Mouse (Mus musculus): ENCODE measurements at regions not wholly inside any gene's neighbourhood (a gene's known extent, or its start where the extent isn't known, plus 50 kb on each side); places are given as distances from the start of the nearest gene placed in this dataset.

GRCm38 (mm10) chr2:72753788-72754713, 226.2 kb downstream of the Sp3 start:
- Histone ChIP-seq H3K27ac (ENCODE audit: low read depth) (peak overlapping the region; percentile 90), H3K4me3 (ENCODE audit: low read depth, low read length) (no peak overlapping the region), H3K4me2 (ENCODE audit: low read depth, low read length) (no peak overlapping the region), H3K9me3 (replicated peaks; ENCODE audit: control insufficient read depth, low read length) (peaks cover 10% of the 10 kb centered on the region), H3K4me1 (ENCODE audit: control insufficient read depth, insufficient read depth) (peaks cover 21% of the 10 kb centered on the region; the same call in 1 of the 2 replicates), H3K9ac (replicated peaks; ENCODE audit: low read depth, low read length) (no peak overlapping the region), H3K27me3 (ENCODE audit: control insufficient read depth, insufficient read depth, low read length) (no peaks in the 10 kb centered on the region), H3K36me3 (replicated peaks; ENCODE audit: control insufficient read depth, insufficient read depth, low read length) (no peaks in the 10 kb centered on the region)
- TF ChIP-seq EP300 (IDR thresholded peaks at IDR 0.05; ENCODE audit: low read depth) (no peak), CTCF (IDR thresholded peaks at IDR 0.05; ENCODE audit: low read depth) (no peak)
- WGBS, result 66% methylated on average over 16 of the region's 16 CpGs
- no peak for DNase-seq (ENCODE audit: low spot score)
- ATAC-seq (ENCODE audit: insufficient read depth, low read depth), result no peak

GRCm38 (mm10) chr2:72763454-72763853, 216.8 kb downstream of the Sp3 start:
- H3K9me3 ChIP-seq (replicated peaks; ENCODE audit: control insufficient read depth, low read length), result no peaks in the 10 kb centered on the region
- no peak overlapping the region for H3K9ac ChIP-seq (replicated peaks; ENCODE audit: low read depth, low read length)
- ATAC-seq (ENCODE audit: insufficient read depth, low read depth), result no peak
- no peak overlapping the region for H3K4me3 ChIP-seq (ENCODE audit: low read depth, low read length)
- TF ChIP-seq EP300 (IDR thresholded peaks at IDR 0.05; ENCODE audit: low read depth) (no peak), CTCF (IDR thresholded peaks at IDR 0.05; ENCODE audit: low read depth) (no peak)
- H3K36me3 ChIP-seq (replicated peaks; ENCODE audit: control insufficient read depth, insufficient read depth, low read length), result no peaks in the 10 kb centered on the region
- H3K27me3 ChIP-seq (ENCODE audit: control insufficient read depth, insufficient read depth, low read length), result no peaks in the 10 kb centered on the region
- WGBS, result 88% methylated on average over 5 of the region's 5 CpGs
- H3K4me2 ChIP-seq (ENCODE audit: low read depth, low read length), result no peak overlapping the region
- no peak for DNase-seq (ENCODE audit: low spot score)
- no peaks in the 10 kb centered on the region for H3K4me1 ChIP-seq (ENCODE audit: control insufficient read depth, insufficient read depth)
- no peak overlapping the region for H3K27ac ChIP-seq (ENCODE audit: low read depth)

- Histone ChIP-seq H3K27me3 (ENCODE audit: control insufficient read depth, insufficient read depth, low read length) (no peaks in the 10 kb centered on the region), H3K27ac (ENCODE audit: low read depth) (no peak overlapping the region), H3K9ac (replicated peaks; ENCODE audit: low read depth, low read length) (no peak overlapping the region), H3K36me3 (replicated peaks; ENCODE audit: control insufficient read depth, insufficient read depth, low read length) (no peaks in the 10 kb centered on the region), H3K4me3 (ENCODE audit: low read depth, low read length) (no peak overlapping the region), H3K4me2 (ENCODE audit: low read depth, low read length) (peak overlapping the region; percentile 12; the same call in 1 of the 2 replicates), H3K9me3 (replicated peaks; ENCODE audit: control insufficient read depth, low read length) (no peaks in the 10 kb centered on the region), H3K4me1 (ENCODE audit: control insufficient read depth, insufficient read depth) (no peaks in the 10 kb centered on the region)
- DNase-seq (ENCODE audit: low spot score), result peak; percentile 35
- no peak for TF ChIP-seq EP300 (IDR thresholded peaks at IDR 0.05; ENCODE audit: low read depth)
- no peak for TF ChIP-seq CTCF (IDR thresholded peaks at IDR 0.05; ENCODE audit: low read depth)
- 55% methylated on average over 11 of the region's 11 CpGs for WGBS
- ATAC-seq (ENCODE audit: insufficient read depth, low read depth), result 0 out of 2 replicates have a peak, but pooled peaks have one; percentile 27
These were observed 211.1 kb downstream of the Sp3 start for GRCm38 (mm10) chr2:72769030-72769630.

DNA sequence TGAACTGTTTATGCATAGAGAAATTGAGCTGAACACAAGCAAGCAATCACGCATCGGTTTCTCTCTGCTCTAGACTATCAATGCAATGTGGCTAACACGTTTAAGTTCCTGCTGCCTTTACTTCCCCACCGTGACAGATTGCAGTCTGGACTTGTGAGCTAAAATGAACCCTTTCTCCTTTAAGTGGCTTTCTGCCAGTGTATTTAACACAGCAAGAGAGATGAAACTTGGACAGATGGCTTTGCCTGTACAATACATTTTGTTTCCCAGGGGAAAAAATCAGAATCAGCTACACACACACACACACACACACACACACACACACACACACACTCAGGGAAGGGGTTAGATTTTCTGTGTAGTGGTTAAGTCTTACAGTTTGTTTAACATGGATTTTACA, 206.8 kb downstream of the Sp3 start:
- no peak overlapping the region for H3K9ac ChIP-seq (replicated peaks; ENCODE audit: low read depth, low read length)
- H3K36me3 ChIP-seq (replicated peaks; ENCODE audit: control insufficient read depth, insufficient read depth, low read length), result no peaks in the 10 kb centered on the region
- H3K9me3 ChIP-seq (replicated peaks; ENCODE audit: control insufficient read depth, low read length), result no peaks in the 10 kb centered on the region
- no peak overlapping the region for H3K27ac ChIP-seq (ENCODE audit: low read depth)
- DNase-seq (ENCODE audit: low spot score), result no peak
- H3K4me1 ChIP-seq (ENCODE audit: control insufficient read depth, insufficient read depth), result no peaks in the 10 kb centered on the region
- no peak overlapping the region for H3K4me3 ChIP-seq (ENCODE audit: low read depth, low read length)
- TF ChIP-seq CTCF (IDR thresholded peaks at IDR 0.05; ENCODE audit: low read depth) (no peak), EP300 (IDR thresholded peaks at IDR 0.05; ENCODE audit: low read depth) (no peak)
- H3K27me3 ChIP-seq (ENCODE audit: control insufficient read depth, insufficient read depth, low read length), result no peaks in the 10 kb centered on the region
- no peak for ATAC-seq (ENCODE audit: insufficient read depth, low read depth)
- H3K4me2 ChIP-seq (ENCODE audit: low read depth, low read length), result no peak overlapping the region
- WGBS, result 83% methylated on average over 4 of the region's 4 CpGs

DNA sequence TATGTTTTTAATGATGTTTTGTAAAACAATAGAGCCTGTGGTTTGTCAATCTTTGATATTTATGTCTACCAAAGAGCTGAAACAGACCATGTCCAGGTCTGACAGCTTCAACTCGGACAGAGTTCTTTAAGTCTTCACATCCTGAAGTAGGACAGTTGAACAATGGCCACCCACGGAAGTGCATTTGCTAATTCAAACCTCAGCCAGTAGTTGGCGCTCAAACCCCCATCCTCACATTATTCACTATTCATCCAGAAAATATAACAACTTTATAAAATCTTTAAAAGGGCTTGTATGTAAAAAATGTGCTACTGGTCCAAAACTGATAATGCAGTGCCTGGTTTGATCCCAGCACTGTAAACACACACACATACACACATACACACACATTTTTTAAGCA, 202.9 kb downstream of the Sp3 start:
- TF ChIP-seq CTCF (IDR thresholded peaks at IDR 0.05; ENCODE audit: low read depth), result peak; percentile 38
- TF ChIP-seq EP300 (IDR thresholded peaks at IDR 0.05; ENCODE audit: low read depth), result no peak
- no peak for DNase-seq (ENCODE audit: low spot score)
- 57% methylated on average over 3 of the region's 3 CpGs for WGBS
- Histone ChIP-seq H3K36me3 (replicated peaks; ENCODE audit: control insufficient read depth, insufficient read depth, low read length) (no peaks in the 10 kb centered on the region), H3K4me1 (ENCODE audit: control insufficient read depth, insufficient read depth) (no peaks in the 10 kb centered on the region), H3K4me3 (ENCODE audit: low read depth, low read length) (no peak overlapping the region), H3K27me3 (ENCODE audit: control insufficient read depth, insufficient read depth, low read length) (no peaks in the 10 kb centered on the region), H3K9me3 (replicated peaks; ENCODE audit: control insufficient read depth, low read length) (no peaks in the 10 kb centered on the region), H3K4me2 (ENCODE audit: low read depth, low read length) (no peak overlapping the region), H3K9ac (replicated peaks; ENCODE audit: low read depth, low read length) (no peak overlapping the region), H3K27ac (ENCODE audit: low read depth) (no peak overlapping the region)
- ATAC-seq (ENCODE audit: insufficient read depth, low read depth), result no peak

All from heart, postnatal 0 days (tissue).